Mouse (Mus musculus): ENCODE measurements around the gene Skap2.

DNA sequence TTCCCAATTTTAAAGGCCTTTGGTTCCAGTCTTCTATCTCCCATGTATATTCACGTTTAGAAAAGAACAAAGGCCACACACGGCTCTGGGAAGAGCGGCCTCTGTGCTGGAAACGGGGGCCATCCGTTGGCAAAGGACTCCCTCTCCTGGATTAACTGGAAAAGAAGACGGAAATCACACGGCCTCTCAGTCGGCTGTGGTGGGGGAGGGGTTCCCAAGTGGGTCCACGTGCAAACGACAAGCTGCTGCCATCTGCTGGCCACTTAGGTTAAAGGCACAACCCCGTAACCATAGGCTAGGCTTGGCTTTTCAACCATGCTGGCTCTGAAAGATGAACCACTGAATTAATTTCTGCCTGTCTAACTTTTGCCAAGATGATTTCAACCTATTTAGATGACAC lies 154.5 kb downstream of the Skap2 start:
- TF ChIP-seq CTCF (IDR thresholded peaks at IDR 0.05; ENCODE audit: extremely low read depth, insufficient read depth, low read length) (peak; percentile 95), POLR2A (IDR thresholded peaks at IDR 0.05; ENCODE audit: extremely low read depth, insufficient read depth, low read length) (no peak)
